Mouse (Mus musculus) gastrocnemius, postnatal 14 days (tissue): ENCODE results near the gene Aqp7. TPM values are rescaled to one million over a fixed set of nuclear protein-coding genes. Genes with fewer than 3 reads are reported as not detected.

Experiments
- DNase-seq: peaks from one replicate; pipeline ENCODE4 v3.0.0; 2021; ENCODE audit warnings: mixed read lengths
- intact Hi-C: fragments of 180-260 bp; cut with DNase I; formaldehyde crosslinking; loops from one replicate; pipeline ENCODE4 v1.15.1; 2025; ENCODE audit warnings: low total_unique reads
- microRNA-seq, 2 experiments: library from miRNA; unstranded; fragments of <30 nt; microRNA quantifications; one replicate each; pipeline ENCODE4 v1.2.0; 2021
- total RNA-seq, 2 experiments: library from RNA; stranded (reverse); gene quantifications; 2 replicates each; pipeline ENCODE4 v1.2.3; 2021

Aqp7 gene
- total RNA-seq, 2 experiments from 2014 or later, result 11.4 to 14.5 TPM

GRCm38 (mm10) chr4:41026086-41026787 lies 21.7 kb downstream of the Aqp7 start:
- intact Hi-C loops, result no loop called here
- DNase-seq, result no peak

- no peak for DNase-seq
- intact Hi-C loops, result no loop called here
Measured at GRCm38 (mm10) chr4:41021094-41021493, 26.8 kb downstream of the Aqp7 start.

- no peak for DNase-seq
- intact Hi-C loops, result no loop called here
Measured at GRCm38 (mm10) chr4:41015798-41016197, 32.1 kb downstream of the Aqp7 start.

- no peak for DNase-seq
- intact Hi-C loops, result no loop called here
Measured at GRCm38 (mm10) chr4:41013351-41013750, 34.6 kb downstream of the Aqp7 start.

- intact Hi-C loops, result no loop called here
- DNase-seq, result no peak
Measured at GRCm38 (mm10) chr4:41000842-41001639, 46.9 kb downstream of the Aqp7 start.

GRCm38 (mm10) chr4:41000271-41000670 lies 47.7 kb downstream of the Aqp7 start:
- DNase-seq, result no peak
- intact Hi-C loops, result no loop called here

GRCm38 (mm10) chr4:40997916-40998315 lies 50.0 kb downstream of the Aqp7 start:
- no peak for DNase-seq
- intact Hi-C loops, result no loop called here

- intact Hi-C loops, result no loop called here
- no peak for DNase-seq
Measured at GRCm38 (mm10) chr4:40996302-40996701, 51.6 kb downstream of the Aqp7 start.

- intact Hi-C loops, result no loop called here
- no peak for DNase-seq
Measured at GRCm38 (mm10) chr4:40989633-40990032, 58.3 kb downstream of the Aqp7 start.

- peak; percentile 57 for DNase-seq
- intact Hi-C loops, result no loop called here
Measured at GRCm38 (mm10) chr4:40983686-40984085, 64.3 kb downstream of the Aqp7 start.

Small RNA genes lying within 50 kb of the gene (microRNA-seq; reads per million reads assigned to microRNA genes)
- gene Mir3094, result 0.32 to 1.0 reads per million in 2 experiments

Other genes starting within 250 kb of the Aqp7 start
- gene B4galt1, start 194.1 kb downstream of the Aqp7 start, total RNA-seq, result 10 to 100 TPM; 36.3 to 38.8 TPM
- gene Spink4, start 128.1 kb downstream of the Aqp7 start, total RNA-seq, result not detected
- gene Bag1, start 99.8 kb downstream of the Aqp7 start, total RNA-seq, result 100 to 1,000 TPM; 147 to 150 TPM
- gene Chmp5, start 99.7 kb downstream of the Aqp7 start, total RNA-seq, result 10 to 100 TPM; 26.7 to 27.9 TPM
- 10 to 100 TPM; 18.3 to 18.9 TPM for gene Nfx1, start 77.2 kb downstream of the Aqp7 start, total RNA-seq
- not detected for gene Aqp3, start 50.0 kb upstream of the Aqp7 start, total RNA-seq
- 10 to 100 TPM; 15.3 to 16.6 TPM for gene Nol6, start 76.3 kb upstream of the Aqp7 start, total RNA-seq
- gene Ube2r2, start 87.6 kb upstream of the Aqp7 start, total RNA-seq, result 10 to 100 TPM; 77.4 to 84.4 TPM
- 10 to 100 TPM; 98.2 to 99.2 TPM for gene Ubap2, start 227.0 kb upstream of the Aqp7 start, total RNA-seq